Mouse (Mus musculus): Measurements from ENCODE around the gene Porcn. TPM values are rescaled to one million over a fixed set of nuclear protein-coding genes. Genes with fewer than 3 reads are reported as not detected.

Porcn gene
- total and polyA plus RNA-seq, 3 experiments = 0.64 TPM; not detected in 2

Other genes starting within 250 kb of the Porcn start
- 0.13 and 0.21 TPM in 2 replicates for gene Gata1, start 228.5 kb downstream of the Porcn start, total RNA-seq (2012; rRNA removed)
- 0.23 TPM in 1 of 2 replicates, not detected in the other for gene Gata1, start 228.5 kb downstream of the Porcn start, total RNA-seq (2014; rRNA removed)
- 0.25 and 0.43 TPM in 2 replicates for gene Gata1, start 228.5 kb downstream of the Porcn start, polyA plus RNA-seq (2012; ENCODE audit: insufficient read length, low read depth)
- gene Glod5, start 188.0 kb downstream of the Porcn start, total RNA-seq (2012; rRNA removed) = not detected in 2 replicates
- not detected in 2 replicates for gene Glod5, start 188.0 kb downstream of the Porcn start, total RNA-seq (2014; rRNA removed)
- not detected in 2 replicates for gene Glod5, start 188.0 kb downstream of the Porcn start, polyA plus RNA-seq (2012; ENCODE audit: insufficient read length, low read depth)
- 40.6 and 46.4 TPM in 2 replicates for gene Suv39h1, start 131.8 kb downstream of the Porcn start, total RNA-seq (2012; rRNA removed)
- 71.5 and 73.7 TPM in 2 replicates for gene Suv39h1, start 131.8 kb downstream of the Porcn start, total RNA-seq (2014; rRNA removed)
- gene Suv39h1, start 131.8 kb downstream of the Porcn start, polyA plus RNA-seq (2012; ENCODE audit: insufficient read length, low read depth) = 48.4 and 51.4 TPM in 2 replicates
- gene Was, start 116.0 kb downstream of the Porcn start, total RNA-seq (2012; rRNA removed) = 47.0 and 58.1 TPM in 2 replicates
- 53.9 and 63.5 TPM in 2 replicates for gene Was, start 116.0 kb downstream of the Porcn start, total RNA-seq (2014; rRNA removed)
- gene Was, start 116.0 kb downstream of the Porcn start, polyA plus RNA-seq (2012; ENCODE audit: insufficient read length, low read depth) = 75.6 and 83.7 TPM in 2 replicates
- gene Wdr13, start 73.6 kb downstream of the Porcn start, total RNA-seq (2012; rRNA removed) = 9.3 and 11.9 TPM in 2 replicates
- gene Wdr13, start 73.6 kb downstream of the Porcn start, total RNA-seq (2014; rRNA removed) = 7.6 and 9.4 TPM in 2 replicates
- 12.7 and 13.0 TPM in 2 replicates for gene Wdr13, start 73.6 kb downstream of the Porcn start, polyA plus RNA-seq (2012; ENCODE audit: insufficient read length, low read depth)
- 681 and 877 TPM in 2 replicates for gene Rbm3, start 60.6 kb downstream of the Porcn start, total RNA-seq (2012; rRNA removed)
- gene Rbm3, start 60.6 kb downstream of the Porcn start, total RNA-seq (2014; rRNA removed) = 2,152 and 2,409 TPM in 2 replicates
- gene Rbm3, start 60.6 kb downstream of the Porcn start, polyA plus RNA-seq (2012; ENCODE audit: insufficient read length, low read depth) = 639 and 778 TPM in 2 replicates
- gene Tbc1d25, start 30.3 kb downstream of the Porcn start, total RNA-seq (2012; rRNA removed) = 6.0 and 6.3 TPM in 2 replicates
- 2.3 and 2.4 TPM in 2 replicates for gene Tbc1d25, start 30.3 kb downstream of the Porcn start, total RNA-seq (2014; rRNA removed)
- gene Tbc1d25, start 30.3 kb downstream of the Porcn start, polyA plus RNA-seq (2012; ENCODE audit: insufficient read length, low read depth) = 10.2 and 10.4 TPM in 2 replicates
- gene Ebp, start 13.0 kb downstream of the Porcn start, total RNA-seq (2012; rRNA removed) = 64.3 and 71.0 TPM in 2 replicates
- 44.0 and 46.4 TPM in 2 replicates for gene Ebp, start 13.0 kb downstream of the Porcn start, total RNA-seq (2014; rRNA removed)
- gene Ebp, start 13.0 kb downstream of the Porcn start, polyA plus RNA-seq (2012; ENCODE audit: insufficient read length, low read depth) = 66.6 and 70.9 TPM in 2 replicates
- gene Ftsj1, start 45.9 kb upstream of the Porcn start, total RNA-seq (2012; rRNA removed) = 17.0 and 20.1 TPM in 2 replicates
- 17.7 and 22.3 TPM in 2 replicates for gene Ftsj1, start 45.9 kb upstream of the Porcn start, total RNA-seq (2014; rRNA removed)
- 29.1 and 31.6 TPM in 2 replicates for gene Ftsj1, start 45.9 kb upstream of the Porcn start, polyA plus RNA-seq (2012; ENCODE audit: insufficient read length, low read depth)
- gene Slc38a5, start 64.6 kb upstream of the Porcn start, total RNA-seq (2012; rRNA removed) = not detected in 2 replicates
- not detected in 2 replicates for gene Slc38a5, start 64.6 kb upstream of the Porcn start, total RNA-seq (2014; rRNA removed)
- gene Slc38a5, start 64.6 kb upstream of the Porcn start, polyA plus RNA-seq (2012; ENCODE audit: insufficient read length, low read depth) = not detected in 2 replicates
- not detected in 2 replicates for gene Ssxb10, start 120.9 kb upstream of the Porcn start, total RNA-seq (2012; rRNA removed)
- gene Ssxb10, start 120.9 kb upstream of the Porcn start, total RNA-seq (2014; rRNA removed) = not detected in 2 replicates
- not detected in 2 replicates for gene Ssxb10, start 120.9 kb upstream of the Porcn start, polyA plus RNA-seq (2012; ENCODE audit: insufficient read length, low read depth)
- gene Ssxb9, start 160.5 kb upstream of the Porcn start, total RNA-seq (2012; rRNA removed) = not detected in 2 replicates
- not detected in 2 replicates for gene Ssxb9, start 160.5 kb upstream of the Porcn start, total RNA-seq (2014; rRNA removed)
- gene Ssxb9, start 160.5 kb upstream of the Porcn start, polyA plus RNA-seq (2012; ENCODE audit: insufficient read length, low read depth) = not detected in 2 replicates
- not detected in 2 replicates for gene Ssxb1, start 206.8 kb upstream of the Porcn start, total RNA-seq (2012; rRNA removed)
- not detected in 2 replicates for gene Ssxb1, start 206.8 kb upstream of the Porcn start, total RNA-seq (2014; rRNA removed)
- gene Ssxb1, start 206.8 kb upstream of the Porcn start, polyA plus RNA-seq (2012; ENCODE audit: insufficient read length, low read depth) = not detected in 2 replicates

All from CH12.LX (cell line).